ENCODE assay signal across 24 mouse cellular contexts in the genomic region with DNA sequence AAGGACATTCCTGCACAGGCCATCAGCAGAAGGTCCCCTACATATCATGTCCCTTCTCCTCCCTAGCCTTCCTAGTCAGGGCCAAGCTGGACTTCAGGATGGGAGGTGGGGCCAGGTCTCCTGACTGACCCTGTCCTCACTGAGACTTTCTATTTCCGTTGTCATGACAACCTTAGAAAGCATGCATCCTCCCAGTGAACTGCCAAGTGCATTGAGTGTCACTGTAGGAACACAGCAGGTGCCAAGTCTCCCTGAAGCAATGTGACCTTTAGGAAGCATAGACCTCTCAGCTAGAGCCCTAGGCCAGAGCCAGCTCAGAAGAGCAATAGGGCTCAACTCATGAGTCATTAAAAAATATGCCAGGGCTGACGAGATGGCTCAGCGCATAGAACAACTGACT. TPM values are rescaled to one million over a fixed set of nuclear protein-coding genes. Genes with fewer than 3 reads are reported as not detected.
DNase-seq lines count a peak whose midpoint lies in the region; ATAC-seq and TF ChIP-seq lines count a peak whose summit lies in the region.
"Had no signal": no experiment of that assay in that cellular context is flagged by ENCODE, and none has a peak within 500 bp of the region (broad histone marks: within the 10 kb centered on the region; RNA-seq: fewer than 3 reads in every experiment).

No protein-coding gene starts in this region.

- DNase-seq in cerebellum, adult 8-10 months: peak; percentile 32
- DNase-seq in cerebellum, adult 9-11 months: no peak
- DNase-seq in hindbrain, postnatal 0 days (ENCODE audit: low spot score): peak; percentile 19
- DNase-seq in hindbrain, embryonic 14.5 days (ENCODE audit: low spot score): no peak
- DNase-seq in Muller cell, postnatal 12 days (ENCODE audit: inconsistent ontology term): peak; percentile 71
- peak; percentile 41 for DNase-seq in embryo, embryonic 10.5 days (ENCODE audit: low spot score)
- DNase-seq in thymus, postnatal 36 days: no peak
- DNase-seq: adrenal gland, postnatal 10 days; forebrain, postnatal 0 days; heart, adult 11 months; heart, postnatal 14 days; kidney, adult 9 months; layer of hippocampus, postnatal 36 days; thymus, adult 18-20 months had no signal

- H3K4me1 ChIP-seq in hindbrain, postnatal 0 days (ENCODE audit: insufficient read depth, low read length): peaks cover 26% of the 10 kb centered on the region; the same call in 1 of the 2 replicates
- peaks cover 21% of the 10 kb centered on the region for H3K4me1 ChIP-seq in hindbrain, embryonic 14.5 days (replicated peaks; ENCODE audit: control insufficient read depth, insufficient read depth, low read length)
- H3K4me1 ChIP-seq: liver, embryonic 15.5 days had no signal

- no peak overlapping the region for H3K4me2 ChIP-seq in hindbrain, postnatal 0 days (ENCODE audit: low read depth, low read length)
- no peak overlapping the region for H3K4me2 ChIP-seq in hindbrain, embryonic 14.5 days (replicated peaks)
- H3K4me2 ChIP-seq: embryonic facial prominence, embryonic 12.5 days; heart, embryonic 12.5 days; hindbrain, embryonic 13.5 days; intestine, embryonic 15.5 days; limb, embryonic 15.5 days; liver, embryonic 15.5 days; midbrain, embryonic 13.5 days; neural tube, embryonic 13.5 days; stomach, embryonic 15.5 days had no signal

- WGBS in hindbrain, postnatal 0 days: 40% methylated on average over 3 of the region's 3 CpGs
- WGBS in hindbrain, embryonic 14.5 days: 52% methylated on average over 3 of the region's 3 CpGs

- no peak for TF ChIP-seq CTCF in hindbrain, postnatal 0 days (IDR thresholded peaks at IDR 0.05; ENCODE audit: low read depth)

- H3K4me3 ChIP-seq in hindbrain, postnatal 0 days (ENCODE audit: low read length): no peak overlapping the region
- H3K4me3 ChIP-seq in hindbrain, embryonic 14.5 days (replicated peaks; ENCODE audit: low read length): no peak overlapping the region
- H3K4me3 ChIP-seq: embryonic facial prominence, embryonic 12.5 days; erythroblast, embryonic 14.5 days; heart, embryonic 12.5 days; hindbrain, embryonic 13.5 days; intestine, embryonic 15.5 days; limb, embryonic 15.5 days; liver, embryonic 15.5 days; midbrain, embryonic 13.5 days; neural tube, embryonic 13.5 days; stomach, embryonic 15.5 days had no signal

- H3K36me3 ChIP-seq in hindbrain, postnatal 0 days (ENCODE audit: insufficient read depth, low read length): no peaks in the 10 kb centered on the region
- H3K36me3 ChIP-seq in hindbrain, embryonic 14.5 days (replicated peaks; ENCODE audit: control insufficient read depth, insufficient read depth): no peaks in the 10 kb centered on the region
- H3K36me3 ChIP-seq: embryonic facial prominence, embryonic 12.5 days; heart, embryonic 12.5 days; hindbrain, embryonic 13.5 days; intestine, embryonic 15.5 days; limb, embryonic 15.5 days; liver, embryonic 15.5 days; midbrain, embryonic 13.5 days; neural tube, embryonic 13.5 days; stomach, embryonic 15.5 days had no signal

- H3K9ac ChIP-seq in hindbrain, postnatal 0 days (replicated peaks; ENCODE audit: low read length): no peak overlapping the region
- no peak overlapping the region for H3K9ac ChIP-seq in hindbrain, embryonic 14.5 days
- H3K9ac ChIP-seq: embryonic facial prominence, embryonic 12.5 days; forebrain, postnatal 0 days; heart, embryonic 12.5 days; hindbrain, embryonic 13.5 days; intestine, embryonic 15.5 days; limb, embryonic 15.5 days; liver, embryonic 15.5 days; midbrain, embryonic 13.5 days; neural tube, embryonic 13.5 days; stomach, embryonic 15.5 days had no signal

- H3K9me3 ChIP-seq in hindbrain, postnatal 0 days (ENCODE audit: low read length): no peaks in the 10 kb centered on the region
- H3K9me3 ChIP-seq in hindbrain, embryonic 14.5 days (ENCODE audit: control insufficient read depth, low read length): no peaks in the 10 kb centered on the region
- H3K9me3 ChIP-seq: embryonic facial prominence, embryonic 12.5 days; heart, embryonic 12.5 days; hindbrain, embryonic 13.5 days; intestine, embryonic 15.5 days; limb, embryonic 15.5 days; liver, embryonic 15.5 days; midbrain, embryonic 13.5 days; neural tube, embryonic 13.5 days; stomach, embryonic 15.5 days had no signal

- H3K27me3 ChIP-seq in hindbrain, postnatal 0 days (ENCODE audit: insufficient read depth, low read length): no peaks in the 10 kb centered on the region
- no peaks in the 10 kb centered on the region for H3K27me3 ChIP-seq in hindbrain, embryonic 14.5 days (ENCODE audit: control insufficient read depth, insufficient read depth, low read length)
- H3K27me3 ChIP-seq: embryonic facial prominence, embryonic 12.5 days; liver, embryonic 15.5 days; midbrain, embryonic 13.5 days; neural tube, embryonic 13.5 days; stomach, embryonic 15.5 days had no signal

- ATAC-seq in hindbrain, postnatal 0 days: no peak
- no peak for ATAC-seq in hindbrain, embryonic 14.5 days (ENCODE audit: low FRiP score)
- ATAC-seq: forebrain, postnatal 0 days; intestine, embryonic 15.5 days; midbrain, embryonic 13.5 days had no signal

- H3K27ac ChIP-seq in hindbrain, postnatal 0 days: no peak overlapping the region
- H3K27ac ChIP-seq in hindbrain, embryonic 14.5 days: no peak overlapping the region
- H3K27ac ChIP-seq: embryonic facial prominence, embryonic 12.5 days; hindbrain, embryonic 13.5 days; intestine, embryonic 15.5 days; limb, embryonic 15.5 days; liver, embryonic 15.5 days; midbrain, embryonic 13.5 days; neural tube, embryonic 13.5 days; stomach, embryonic 15.5 days had no signal

RNA-seq across cellular contexts. Expression of a gene that starts 42.5 kb away (rescaled TPM):
- 90.7 and 97.3 TPM in 2 replicates for total RNA-seq in hindbrain, postnatal 0 days (2014; rRNA removed)
- 44.3 and 48.9 TPM in 2 replicates for polyA plus RNA-seq in hindbrain, postnatal 0 days (2015; fragmentation: Nextera tagmentation; extraction: Ambion mirVana)
- 52.4 and 58.3 TPM in 2 replicates for polyA plus RNA-seq in hindbrain, embryonic 14.5 days (2014; fragmentation: Nextera tagmentation; extraction: Ambion mirVana)

Comparison
In these comparisons a context has a peak if more than half of its experiments do, and no peak if none do; other contexts are left out.
1. DNase-seq: peak in cerebellum, adult 8-10 months (single experiment), hindbrain, postnatal 0 days (single experiment), Muller cell, postnatal 12 days (single experiment) and embryo, embryonic 10.5 days (single experiment); none in cerebellum, adult 9-11 months (single experiment), hindbrain, embryonic 14.5 days (single experiment) and thymus, postnatal 36 days (0 of 2).